Mouse (Mus musculus) Muller cell, postnatal 12 days (primary cell): ENCODE measurements around the gene Gm21962.
A peak's percentile ranks its signal among the peaks of the same experiment; 100 is the strongest.

Source experiments
- DNase-seq: peaks from one replicate; pipeline ENCODE4 v3.0.0-alpha.2; 2015; ENCODE audit errors: inconsistent ontology term

Gm21962 gene

DNA sequence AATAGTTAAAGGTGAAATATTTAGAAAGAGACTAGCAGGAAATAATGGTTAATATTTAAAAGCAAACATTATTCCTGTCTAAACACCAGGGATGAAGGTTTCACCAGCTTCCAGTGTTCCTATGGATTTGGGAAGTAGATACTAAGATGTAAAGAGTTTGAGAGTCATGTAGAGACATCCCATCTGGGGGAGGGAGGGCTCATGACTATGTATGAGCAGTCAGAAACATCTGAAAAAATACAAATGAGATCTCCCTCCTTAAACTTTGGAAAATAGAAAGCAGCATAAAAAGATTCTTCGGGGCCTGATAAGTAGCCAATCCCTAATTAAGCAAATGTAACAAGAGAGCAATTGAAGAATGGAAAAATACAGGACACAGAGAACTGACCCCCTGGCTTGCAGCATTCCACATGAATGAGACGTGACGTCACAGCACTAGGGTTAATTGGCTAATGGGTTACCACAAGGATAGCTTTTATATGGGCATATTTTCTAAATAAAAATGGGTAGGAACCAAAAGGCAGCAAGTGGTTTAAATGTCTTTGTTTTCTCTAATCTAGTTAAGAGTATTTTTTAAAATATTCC lies 45.3 kb downstream of the Gm21962 start:
- peak; percentile 79 for DNase-seq
